Mouse (Mus musculus) gastrocnemius, postnatal 25 days (tissue): ENCODE results near the gene Krt7. TPM values are rescaled to one million over a fixed set of nuclear protein-coding genes. Genes with fewer than 3 reads are reported as not detected.

Experiments used
- DNase-seq: peaks from one replicate; pipeline ENCODE4 v3.0.0; 2022
- microRNA-seq, 2 experiments: library from miRNA; unstranded; fragments of <30 nt; microRNA quantifications; one replicate each; pipeline ENCODE4 v1.2.0; 2021; ENCODE audit warnings: borderline replicate concordance in 2 of 2
- total RNA-seq, 2 experiments: library from RNA; stranded (reverse); gene quantifications; 1 replicate in 1 of 2; 2 replicates in 1 of 2; pipeline ENCODE4 v1.2.3; 2021

The Krt7 gene
- total RNA-seq, 2 experiments from 2014 or later = not detected

DNA sequence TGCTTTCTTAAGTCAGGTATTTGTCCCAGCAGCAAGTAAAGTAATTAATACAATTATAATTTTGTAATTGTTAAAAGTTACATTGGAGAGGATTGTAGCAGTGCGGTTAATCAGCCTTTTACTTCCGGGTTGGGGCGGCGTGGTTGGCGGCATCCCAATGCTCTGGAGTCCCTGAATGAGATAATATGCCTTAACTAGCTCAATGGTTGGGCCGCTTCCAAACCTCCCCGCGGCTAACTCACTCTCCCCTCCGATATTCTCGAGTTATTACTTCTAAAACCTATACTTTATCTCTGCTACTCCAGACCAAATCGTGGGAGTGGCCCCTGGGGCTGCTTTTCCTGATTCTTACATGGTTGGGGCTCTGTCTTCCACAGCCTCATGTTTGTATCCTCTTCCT is 35.7 kb downstream of the Krt7 start:
- no peak for DNase-seq

DNA sequence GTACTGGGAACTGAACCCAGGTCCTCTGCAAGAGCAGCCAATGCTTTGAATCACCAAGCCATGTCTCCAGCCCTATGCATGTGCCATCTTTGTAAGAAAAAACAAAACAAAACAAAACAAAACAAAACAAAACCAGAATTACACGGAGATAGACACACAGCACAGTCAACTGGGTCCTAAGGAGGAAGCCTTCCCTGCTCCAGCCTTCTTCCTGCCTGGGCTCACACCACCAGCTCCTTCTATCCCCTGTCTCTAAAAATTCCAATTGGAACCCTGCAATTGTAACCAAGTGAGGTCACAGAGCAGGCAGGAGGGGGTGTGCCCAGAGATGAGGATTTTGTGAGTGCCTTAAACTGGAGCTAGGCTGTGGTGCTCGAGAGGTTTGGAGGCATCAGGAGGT is 36.6 kb downstream of the Krt7 start, which contains the start of gene Krt88:
Gene Krt88 (plus strand): TSS at position 301 of the 400 bp plus-strand sequence.
- DNase-seq = no peak

DNA sequence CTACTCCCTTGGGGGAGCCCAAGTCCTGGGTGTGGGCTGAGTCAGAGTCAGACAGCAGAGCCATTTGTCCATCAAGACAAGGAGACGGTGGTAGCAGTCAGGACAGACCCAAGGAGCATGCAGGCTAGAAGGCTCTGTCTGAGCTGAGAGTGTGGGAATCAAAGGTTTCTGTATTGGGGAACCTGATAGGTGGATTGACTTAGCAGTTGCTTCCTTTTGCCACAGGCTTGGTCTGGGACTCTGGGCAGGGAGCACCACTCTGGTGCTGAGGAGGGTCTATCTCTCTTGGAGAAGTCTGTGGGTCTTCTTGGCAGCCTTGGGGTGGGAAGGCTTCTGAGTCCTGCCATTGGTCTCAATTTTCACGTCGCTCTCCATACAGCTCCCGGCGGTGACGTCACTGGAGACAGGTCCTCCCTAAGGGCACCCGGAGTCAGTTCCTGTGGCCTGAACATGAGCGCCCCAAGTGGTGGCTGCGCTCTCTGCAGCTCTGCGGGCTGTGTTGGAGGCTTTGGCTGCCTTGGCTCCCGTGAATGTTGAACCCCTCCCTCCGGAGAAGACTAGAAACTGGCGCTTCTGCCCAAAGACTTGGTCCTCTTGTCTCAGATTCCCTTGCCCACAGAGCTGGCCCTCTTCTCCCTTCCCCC is 42.4 kb downstream of the Krt7 start:
- peak; percentile 60 for DNase-seq

DNA sequence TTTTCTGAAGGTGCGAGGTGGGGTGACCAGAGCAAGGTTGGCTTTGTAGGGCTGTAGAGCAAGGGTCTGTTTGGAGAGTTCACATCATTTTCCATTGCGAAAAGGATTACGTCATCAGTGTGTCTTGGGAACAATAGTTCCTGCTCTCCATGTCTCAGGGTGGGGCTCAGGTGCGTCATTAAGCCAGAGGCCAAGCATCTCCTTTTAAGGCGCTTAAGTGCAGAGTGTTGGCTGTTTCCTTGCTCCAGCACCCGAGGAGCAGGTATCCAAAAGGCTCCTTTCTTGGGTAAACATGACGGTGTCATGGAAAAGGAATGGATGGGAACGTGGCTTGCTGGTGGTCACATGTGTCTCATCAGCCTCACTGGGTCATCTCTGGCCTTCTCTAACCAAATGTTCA is 43.9 kb downstream of the Krt7 start:
- no peak for DNase-seq

DNA sequence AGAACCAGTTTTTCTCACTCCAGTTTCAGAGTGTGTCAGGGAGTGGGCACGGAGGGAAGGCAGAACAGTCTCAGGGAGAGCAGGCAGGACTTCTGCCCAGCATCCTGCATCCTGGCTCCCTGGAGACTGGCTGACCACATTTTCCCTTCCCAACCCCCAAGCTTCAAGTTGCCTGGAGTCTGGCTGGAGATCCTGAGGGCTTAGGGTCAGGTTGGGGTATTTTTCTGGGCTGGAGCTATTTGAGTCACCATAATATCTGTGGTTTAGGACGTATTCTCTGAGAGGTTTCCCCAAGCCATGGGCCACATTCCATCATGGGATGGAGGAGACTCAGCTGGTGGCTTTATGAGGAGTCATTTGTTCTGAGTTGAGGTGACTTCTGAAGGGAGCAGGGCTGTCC is 44.4 kb downstream of the Krt7 start:
- DNase-seq = no peak

DNA sequence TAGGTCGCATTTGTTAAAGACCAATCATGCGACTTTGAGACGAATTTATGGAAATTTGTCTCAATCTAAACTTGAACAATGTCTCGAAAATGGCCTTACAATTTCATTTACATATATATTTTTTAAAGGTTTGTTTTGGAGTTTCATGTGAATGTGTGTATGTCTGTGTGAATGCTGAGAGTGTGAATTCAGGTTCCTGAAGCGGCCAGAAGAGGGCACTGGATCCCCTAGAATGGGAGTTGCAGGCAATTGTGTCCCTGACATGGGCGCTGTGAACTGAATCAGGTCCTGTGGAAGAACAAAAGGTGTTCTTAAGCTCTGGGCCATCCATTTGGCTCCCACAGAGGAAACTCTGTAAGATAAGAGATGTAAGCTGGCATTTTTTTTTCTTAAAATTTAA is 45.0 kb downstream of the Krt7 start:
- DNase-seq = no peak

DNA sequence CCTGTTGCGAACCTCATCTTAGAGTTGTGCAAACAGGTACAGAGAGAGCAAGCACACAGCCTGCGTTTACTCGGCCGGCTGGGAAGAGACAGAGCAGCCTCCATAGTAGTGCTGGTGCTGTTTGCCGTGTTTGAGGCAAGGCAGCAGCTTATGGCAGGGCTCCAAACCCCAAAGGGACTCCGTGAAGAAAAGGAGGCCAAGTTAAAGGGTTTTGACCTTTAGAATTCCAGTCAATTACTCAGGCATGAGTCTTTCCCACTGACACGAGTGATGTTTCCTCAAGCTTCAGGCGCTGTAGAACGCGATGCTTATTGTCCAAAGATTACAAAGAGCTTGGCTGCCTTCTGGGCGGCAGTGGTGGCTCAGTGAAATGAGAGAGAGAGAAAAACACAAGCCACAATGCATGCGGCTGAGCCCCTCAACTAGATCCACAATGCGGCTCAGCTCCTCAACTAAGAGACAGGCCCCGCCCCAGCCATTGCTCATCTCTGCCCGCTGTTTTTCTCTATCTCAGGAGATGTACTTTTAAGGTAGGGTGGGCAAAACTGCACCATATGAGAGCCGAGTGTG is 47.6 kb downstream of the Krt7 start:
- no peak for DNase-seq

DNA sequence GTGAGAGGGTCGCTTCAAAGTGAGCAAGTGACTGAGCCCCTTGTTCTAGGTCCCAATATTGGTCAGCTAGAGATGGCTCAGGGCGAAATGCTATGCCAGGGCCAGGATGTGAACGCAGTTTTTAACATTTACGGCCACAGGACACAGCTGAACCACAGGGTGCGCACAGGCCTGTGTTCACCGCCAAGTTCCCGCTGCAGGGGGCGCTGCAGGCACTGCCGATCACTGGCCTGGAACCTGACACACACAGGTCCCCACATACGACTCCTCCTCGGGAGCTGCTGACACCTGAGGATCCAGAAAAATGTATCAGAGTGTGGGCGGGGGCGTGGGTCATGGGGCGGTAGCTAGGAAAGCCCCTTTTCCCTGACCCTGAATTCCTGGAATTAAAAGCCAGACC is 48.4 kb downstream of the Krt7 start:
- DNase-seq = no peak

DNA sequence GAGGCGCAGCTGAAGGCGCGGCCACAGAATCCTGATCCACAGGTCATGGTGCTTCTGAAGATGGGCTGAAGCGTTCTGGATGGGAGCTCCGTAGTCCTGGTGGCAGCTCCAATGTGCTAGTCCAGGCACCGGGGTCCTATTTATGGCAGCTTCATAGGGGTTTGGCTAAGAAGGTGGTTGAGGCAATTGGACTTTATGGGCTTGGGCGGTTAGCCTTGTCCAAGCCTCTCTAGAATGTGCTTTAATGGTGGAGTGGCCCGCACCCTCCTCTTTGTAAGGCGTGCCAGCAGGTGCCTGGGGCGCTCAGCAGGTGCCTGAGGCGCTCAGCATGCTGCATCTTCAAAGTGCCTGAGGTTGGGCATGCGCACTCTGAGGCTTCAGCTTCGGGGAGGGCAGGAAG is 52.8 kb downstream of the Krt7 start, which contains the start of gene Krt81:
Gene Krt81 (minus strand): TSS at position 101 of the 400 bp plus-strand sequence.
- DNase-seq = no peak

DNA sequence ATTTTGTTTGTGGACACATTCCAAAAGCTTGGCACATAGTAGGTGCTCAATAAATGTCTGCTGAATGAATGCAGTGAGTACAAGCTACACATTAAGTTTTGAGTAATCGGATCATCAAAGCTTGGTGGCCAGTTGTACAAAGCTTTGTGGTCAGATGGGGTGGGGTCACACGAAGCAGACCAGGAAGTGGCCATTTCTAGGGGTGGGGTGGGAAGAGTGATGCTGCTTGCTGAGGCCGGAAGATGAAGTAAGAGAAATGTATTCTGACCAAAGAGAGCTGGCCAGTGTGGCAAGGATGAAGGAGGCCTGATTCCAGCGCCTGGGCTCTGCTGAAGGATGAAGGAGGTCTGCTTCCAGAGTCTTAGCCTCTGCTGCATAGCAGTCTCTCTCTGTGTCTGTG is 58.2 kb downstream of the Krt7 start:
- no peak for DNase-seq

DNA sequence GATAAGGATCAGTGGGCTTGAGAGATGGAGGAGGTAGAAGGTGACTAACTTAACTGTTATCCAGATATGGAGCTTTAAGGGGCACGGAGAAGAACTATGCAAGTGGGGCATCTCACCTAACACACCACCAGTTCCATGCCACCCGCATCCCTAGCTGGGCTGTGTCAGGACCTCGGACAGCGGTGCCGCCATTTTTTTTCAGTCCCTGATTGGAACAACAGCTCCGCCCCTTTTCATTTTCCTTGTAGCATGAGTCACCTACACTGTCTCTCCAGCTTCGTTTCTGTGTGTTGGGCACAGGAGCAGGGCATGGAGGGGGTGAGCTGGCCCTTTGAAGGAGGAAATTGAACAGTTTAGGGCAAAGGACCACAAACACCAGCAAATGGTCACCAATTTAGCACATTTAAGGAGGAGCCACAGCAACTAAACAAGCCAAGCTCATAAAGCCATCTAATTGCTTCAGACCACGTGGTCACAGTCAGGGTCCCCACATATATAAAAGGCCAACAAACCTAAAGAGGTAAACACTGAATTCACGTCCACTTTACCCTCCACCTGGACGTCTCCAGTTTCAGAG is 62.2 kb downstream of the Krt7 start, which contains the start of gene Krt86:
Gene Krt86 (plus strand): TSS at position 527 of the 577 bp plus-strand sequence.
- DNase-seq = no peak

DNA sequence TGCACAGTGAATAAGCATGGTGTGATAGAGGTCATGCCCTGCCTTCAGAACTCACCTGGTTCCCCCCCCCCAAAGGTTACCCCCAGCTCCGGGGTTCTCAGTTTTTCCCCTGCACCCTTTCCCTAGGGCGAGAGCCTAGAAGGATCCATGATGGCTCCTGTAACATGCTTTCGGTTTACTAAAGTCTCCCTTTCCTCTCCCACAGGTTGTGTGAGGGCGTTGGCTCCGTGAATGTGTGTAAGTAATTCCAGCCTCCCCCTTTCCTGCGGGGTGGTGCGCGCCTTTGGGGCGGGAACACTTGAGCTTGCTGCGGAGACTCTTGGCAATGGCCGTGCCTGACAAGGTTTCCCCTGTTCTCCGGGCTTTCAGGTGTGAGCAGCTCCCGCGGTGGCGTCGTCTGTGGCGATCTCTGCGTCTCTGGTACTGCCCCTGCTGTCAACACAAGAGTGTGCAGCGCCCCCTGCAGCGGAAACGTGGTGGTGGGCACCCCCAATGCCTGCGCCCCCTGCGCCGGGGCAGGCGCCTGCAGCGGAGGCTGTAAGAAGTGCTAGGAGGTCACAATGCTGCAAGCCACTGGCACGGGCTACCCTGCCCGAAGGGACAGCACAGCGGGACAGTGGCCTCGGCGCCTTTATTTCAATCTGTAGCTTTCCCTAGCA is 68.3 kb downstream of the Krt7 start:
- peak; percentile 26 for DNase-seq

DNA sequence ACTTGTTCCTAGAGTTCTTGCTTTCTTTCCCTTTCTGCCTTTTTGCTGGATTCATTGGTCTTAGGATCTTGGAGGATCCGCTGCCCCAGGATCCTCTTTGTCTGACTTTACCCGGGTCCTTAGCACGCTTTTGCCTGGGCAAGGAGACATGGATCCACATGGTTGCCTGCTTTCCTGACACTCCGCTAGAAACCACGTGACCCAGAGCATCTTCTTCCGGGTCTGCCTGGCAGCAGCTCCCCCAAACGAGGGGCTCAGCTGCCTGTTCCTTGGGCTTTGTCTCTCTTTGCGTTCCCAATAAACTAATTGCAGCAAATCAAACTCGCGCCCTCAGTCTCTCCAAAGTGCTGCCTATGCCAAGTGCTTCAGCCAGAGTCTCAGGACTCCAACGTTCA is 68.8 kb downstream of the Krt7 start:
- no peak for DNase-seq

Small RNA genes lying within 50 kb of the gene (microRNA-seq; reads per million reads assigned to microRNA genes)
- gene Mir1941 = 1.5 to 3.2 reads per million in 2 experiments

Other genes with a start within 250 kb of the Krt7 start
- gene Acvr1b, start 237.0 kb upstream of the Krt7 start, total RNA-seq = 10 to 100 TPM; 23.0 to 34.4 TPM
- 1 to 10 TPM; 4.3 to 5.7 TPM for gene Grasp, start 186.9 kb upstream of the Krt7 start, total RNA-seq
- gene Nr4a1, start 156.8 kb upstream of the Krt7 start, total RNA-seq = 10 to 100 TPM; 52.2 to 90.7 TPM
- gene Atg101, start 126.8 kb upstream of the Krt7 start, total RNA-seq = 10 to 100 TPM; 22.3 to 31.3 TPM
- under 1 TPM; 0.31 to 0.32 TPM for gene 6030408B16Rik, start 117.8 kb upstream of the Krt7 start, total RNA-seq
- 1 to 10 TPM; 1.6 to 1.9 TPM for gene Krt80, start 40.9 kb upstream of the Krt7 start, total RNA-seq
- gene Krt87, start 27.8 kb downstream of the Krt7 start, total RNA-seq = not detected
- gene Krt88, start 36.7 kb downstream of the Krt7 start, total RNA-seq = not detected
- gene Krt81, start 52.7 kb downstream of the Krt7 start, total RNA-seq = not detected
- gene Krt86, start 62.4 kb downstream of the Krt7 start, total RNA-seq = not detected
- not detected for gene Krt83, start 80.5 kb downstream of the Krt7 start, total RNA-seq
- not detected for gene Gm49425, start 106.2 kb downstream of the Krt7 start, total RNA-seq
- gene Krt84, start 121.8 kb downstream of the Krt7 start, total RNA-seq = not detected
- gene Krt82, start 139.6 kb downstream of the Krt7 start, total RNA-seq = not detected
- gene Krt90, start 151.9 kb downstream of the Krt7 start, total RNA-seq = not detected
- gene Krt75, start 162.9 kb downstream of the Krt7 start, total RNA-seq = not detected
- not detected for gene Gm5414, start 217.1 kb downstream of the Krt7 start, total RNA-seq
- gene Gm5478, start 236.3 kb downstream of the Krt7 start, total RNA-seq = not detected